Mouse (Mus musculus) 3T3-L1 (cell line): ENCODE measurements around the gene Col4a2.

ENCODE experiments used
- DNase-seq: peaks from one replicate; pipeline ENCODE4 v3.0.0-alpha.2; 2015; ENCODE audit warnings: low read depth, low spot score

Col4a2 gene

DNA sequence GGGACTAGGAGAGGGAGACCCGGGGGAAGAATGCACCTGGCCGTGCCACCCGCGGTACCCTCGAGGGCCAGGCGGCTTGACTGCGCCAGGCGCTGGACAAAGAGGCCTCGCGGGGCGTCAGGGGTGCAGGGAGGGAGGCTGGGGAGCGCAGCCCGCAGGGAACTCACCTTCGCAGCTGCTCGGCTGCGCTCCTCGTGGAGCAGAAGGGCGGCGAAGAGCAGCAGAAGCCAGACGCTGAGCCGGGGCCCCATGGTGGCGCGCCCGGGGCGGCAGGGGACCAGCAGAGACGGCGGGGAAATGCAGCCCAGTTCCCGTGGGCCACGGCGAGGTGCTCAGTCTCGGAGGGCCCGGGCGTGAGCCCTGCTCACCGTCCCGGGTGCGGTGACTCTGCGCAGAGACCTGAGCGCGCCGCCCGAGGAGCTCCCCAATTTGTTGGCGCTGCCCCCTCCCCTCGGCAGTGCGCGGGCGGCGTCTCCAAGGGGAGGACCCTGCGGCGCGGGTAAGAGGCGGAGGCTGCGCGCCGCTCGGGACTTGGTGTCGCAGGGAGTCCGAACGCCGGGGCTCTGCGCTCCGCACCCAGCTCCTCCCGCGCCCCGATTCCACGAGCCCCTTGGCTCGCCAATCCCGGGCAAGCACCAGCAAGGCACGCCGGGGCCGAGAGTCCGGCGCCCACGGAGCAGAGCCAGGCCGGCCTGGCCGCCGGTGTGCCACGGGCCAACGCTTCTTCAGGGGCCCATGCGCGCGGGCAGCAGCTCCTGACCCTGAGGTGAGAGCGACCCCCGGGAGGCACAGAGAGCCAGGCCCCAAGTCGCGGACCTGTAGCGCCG lies at the start of gene Col4a2, which contains the start of gene Col4a1:
TSS of gene Col4a2 (plus strand) at position 457 of the 827 bp plus-strand sequence.
TSS of gene Col4a1 (minus strand) at position 478 of the 827 bp plus-strand sequence.
- peak; percentile 66 for DNase-seq

DNA sequence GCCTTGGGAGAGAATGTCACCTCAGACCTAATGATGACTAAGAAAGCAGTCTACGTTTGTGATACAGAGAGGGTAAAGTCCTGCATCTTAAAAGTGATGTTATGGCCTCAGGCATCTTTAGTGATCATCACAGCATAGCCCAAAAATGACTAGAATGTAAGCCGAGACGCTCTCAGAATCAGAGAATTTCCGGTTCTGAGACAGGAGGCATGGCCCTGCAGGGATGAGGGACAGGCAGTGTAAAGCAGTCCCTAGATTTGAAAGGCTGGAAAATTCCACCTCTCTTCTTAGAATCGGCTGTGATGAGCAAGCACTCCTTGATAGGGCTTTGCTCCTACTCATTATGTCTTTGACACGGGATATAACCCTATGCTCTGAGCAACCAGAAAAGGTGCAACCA lies 48.8 kb upstream of the Col4a2 start:
- DNase-seq = peak; percentile 91

- no peak for DNase-seq
Observed at GRCm38 (mm10) chr8:11265971-11266370, 46.6 kb upstream of the Col4a2 start.

GRCm38 (mm10) chr8:11266471-11266870 lies 46.1 kb upstream of the Col4a2 start:
- DNase-seq = no peak

DNA sequence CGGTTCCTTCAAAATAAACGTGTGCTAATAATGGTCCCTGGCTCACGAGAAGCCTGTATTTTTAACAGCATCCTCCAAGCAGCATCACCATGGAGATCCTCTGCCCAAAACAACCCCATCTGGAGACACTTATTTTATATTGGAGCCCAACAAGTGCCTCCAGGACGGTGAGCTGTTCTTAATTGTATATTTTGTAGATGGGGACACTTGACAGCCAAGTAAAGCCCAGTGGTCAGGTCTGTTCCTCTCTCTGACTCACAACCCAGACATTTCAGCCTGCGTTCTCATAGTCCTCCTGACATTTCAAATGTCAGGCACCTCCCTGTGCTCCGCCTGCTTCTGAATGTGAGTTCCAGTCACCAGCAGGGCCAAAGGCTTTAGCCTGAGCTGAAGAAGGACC lies 43.9 kb upstream of the Col4a2 start:
- peak; percentile 64 for DNase-seq

DNA sequence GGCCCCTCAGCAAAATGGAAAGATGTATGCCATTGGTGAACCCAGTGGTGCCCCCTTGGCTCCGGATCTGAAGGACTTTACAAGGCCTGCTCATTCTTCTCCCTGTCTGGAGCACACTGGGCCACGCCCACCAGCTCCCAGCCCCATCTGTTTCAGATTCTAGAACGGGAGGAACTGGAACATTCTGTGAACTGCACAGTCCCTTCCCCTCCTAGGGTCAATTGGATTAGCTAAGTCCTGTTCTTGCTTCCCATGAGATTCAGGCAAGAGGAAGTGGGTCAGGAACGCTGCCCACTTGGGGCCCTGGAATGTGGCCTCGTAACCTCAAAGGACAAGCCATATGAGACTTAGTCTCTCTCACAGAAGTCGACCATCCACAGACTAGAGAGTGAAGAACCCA lies 41.8 kb upstream of the Col4a2 start:
- peak; percentile 73 for DNase-seq

GRCm38 (mm10) chr8:11272205-11272604 lies 40.4 kb upstream of the Col4a2 start:
- no peak for DNase-seq

- DNase-seq = peak; percentile 99
Observed at GRCm38 (mm10) chr8:11273506-11274158, 39.0 kb upstream of the Col4a2 start.

GRCm38 (mm10) chr8:11274415-11274814 lies 38.2 kb upstream of the Col4a2 start:
- DNase-seq = peak; percentile 61

GRCm38 (mm10) chr8:11276286-11276685 lies 36.3 kb upstream of the Col4a2 start:
- DNase-seq = no peak

- peak; percentile 55 for DNase-seq
Observed at GRCm38 (mm10) chr8:11277602-11278051, 35.0 kb upstream of the Col4a2 start.

DNA sequence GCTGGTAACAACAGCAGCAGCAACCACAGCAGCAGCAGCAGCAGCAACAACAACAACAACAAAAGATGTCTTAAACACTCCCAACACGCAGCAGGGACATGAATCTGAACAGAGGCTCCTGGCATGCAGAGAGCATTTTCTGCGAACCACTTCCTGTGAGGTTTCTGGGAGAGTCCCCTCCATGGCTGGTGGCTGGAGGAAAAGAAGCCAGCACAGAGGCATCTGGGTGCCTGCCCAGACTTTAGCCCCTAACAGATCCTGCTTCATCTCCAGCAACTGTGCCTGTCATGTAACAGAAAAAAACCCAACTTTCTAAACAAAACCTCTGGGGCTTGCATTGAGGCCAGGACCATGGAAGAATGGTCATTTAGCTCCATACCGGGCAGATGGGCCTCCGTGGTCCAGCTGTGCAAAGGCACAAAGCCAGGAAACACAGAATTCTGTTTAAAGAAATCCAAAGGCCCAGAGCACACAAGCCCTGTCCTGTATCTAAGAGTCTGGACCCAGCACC lies 34.4 kb upstream of the Col4a2 start:
- DNase-seq = peak; percentile 87

- DNase-seq = no peak
Observed at GRCm38 (mm10) chr8:11279296-11279826, 33.2 kb upstream of the Col4a2 start.

GRCm38 (mm10) chr8:11280721-11281268 lies 31.8 kb upstream of the Col4a2 start:
- no peak for DNase-seq

GRCm38 (mm10) chr8:11282139-11282538 lies 30.5 kb upstream of the Col4a2 start:
- no peak for DNase-seq

DNA sequence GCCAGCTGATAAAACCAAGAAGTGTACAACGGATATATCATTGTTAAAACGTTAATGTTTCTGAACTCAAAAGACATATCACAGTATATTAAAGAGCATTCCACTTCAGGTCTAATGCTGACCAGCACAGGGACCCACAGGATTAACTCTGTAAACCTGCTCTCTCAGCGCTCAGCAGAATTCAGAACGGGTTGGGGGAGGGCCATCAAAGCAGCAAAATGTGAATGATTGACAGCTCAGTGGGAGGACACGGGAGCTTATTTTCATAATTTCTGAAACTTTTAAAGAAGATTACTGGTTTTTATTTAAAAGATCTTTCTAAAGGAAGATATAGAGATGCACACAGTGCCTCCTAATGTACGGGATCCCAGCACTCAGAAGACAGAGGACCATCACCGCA lies 29.9 kb upstream of the Col4a2 start:
- DNase-seq = no peak

- DNase-seq = no peak
Observed at GRCm38 (mm10) chr8:11283217-11283616, 29.4 kb upstream of the Col4a2 start.

DNA sequence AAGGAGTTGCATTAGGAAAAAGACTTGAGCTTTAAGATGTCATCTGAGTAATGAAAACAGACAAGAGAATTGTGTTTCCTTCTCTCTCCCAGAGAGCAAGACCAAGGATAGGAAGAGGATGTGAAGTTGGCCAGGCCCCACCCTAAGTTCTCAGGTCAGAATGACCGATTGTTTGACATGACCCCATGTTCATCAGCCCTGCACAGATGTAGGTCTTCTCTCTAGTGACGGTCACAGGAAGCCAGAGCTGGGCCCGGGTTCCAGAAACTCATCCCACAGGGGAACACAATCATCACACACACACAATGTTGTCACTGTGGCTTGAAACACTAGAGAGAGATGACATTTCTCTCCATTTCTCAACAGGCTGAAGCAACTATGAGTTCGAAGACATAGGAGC lies 27.2 kb upstream of the Col4a2 start:
- DNase-seq = no peak

DNA sequence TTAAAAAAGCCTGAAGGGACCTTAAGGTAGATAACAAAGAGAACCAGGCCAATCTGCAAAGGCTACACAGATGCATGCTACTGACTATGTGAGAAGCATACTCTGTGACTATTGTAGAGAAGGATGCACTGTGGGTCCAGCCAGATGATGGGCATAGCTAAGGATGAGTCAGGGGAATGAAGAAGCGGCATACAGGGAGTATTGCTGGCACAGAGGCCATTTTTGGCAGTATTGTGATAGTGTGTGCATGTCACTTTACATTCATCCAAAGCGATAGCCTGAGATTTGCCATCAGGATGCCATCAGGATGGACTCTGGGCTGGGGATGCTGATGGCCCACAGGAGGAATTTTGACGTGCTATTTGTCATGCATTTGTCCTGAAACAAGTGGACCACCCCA lies 25.5 kb upstream of the Col4a2 start:
- DNase-seq = peak; percentile 59

GRCm38 (mm10) chr8:11288286-11288685 lies 24.3 kb upstream of the Col4a2 start:
- DNase-seq = no peak

GRCm38 (mm10) chr8:11290533-11290932 lies 22.1 kb upstream of the Col4a2 start:
- no peak for DNase-seq

DNA sequence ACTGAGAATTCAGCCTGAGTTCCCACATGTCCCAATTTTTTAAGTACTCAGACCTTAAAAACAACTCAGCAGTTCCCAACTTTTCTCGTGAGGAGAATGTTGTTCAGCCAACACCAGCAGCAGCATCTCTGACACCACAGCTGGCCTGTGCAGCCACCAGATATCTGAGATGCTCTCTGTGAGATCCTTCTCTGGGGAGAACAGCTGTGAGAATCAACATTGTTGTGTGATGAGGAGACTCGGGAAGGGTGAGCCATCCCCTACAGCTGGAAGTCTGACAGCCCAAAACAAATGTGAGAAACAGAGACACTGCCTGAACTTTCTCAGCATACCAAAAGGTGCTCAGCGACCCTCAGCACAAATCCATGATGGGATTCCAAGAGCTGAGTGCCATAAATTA lies 20.0 kb upstream of the Col4a2 start:
- peak; percentile 49 for DNase-seq
